Mouse (Mus musculus) brain, embryonic 18.5 days (tissue): ENCODE data around the gene Diras1.

Source experiments
- DNase-seq: peaks from one replicate; pipeline ENCODE4 v3.0.0-alpha.2; 2012; ENCODE audit warnings: low read depth, low spot score

Diras1 gene

DNA sequence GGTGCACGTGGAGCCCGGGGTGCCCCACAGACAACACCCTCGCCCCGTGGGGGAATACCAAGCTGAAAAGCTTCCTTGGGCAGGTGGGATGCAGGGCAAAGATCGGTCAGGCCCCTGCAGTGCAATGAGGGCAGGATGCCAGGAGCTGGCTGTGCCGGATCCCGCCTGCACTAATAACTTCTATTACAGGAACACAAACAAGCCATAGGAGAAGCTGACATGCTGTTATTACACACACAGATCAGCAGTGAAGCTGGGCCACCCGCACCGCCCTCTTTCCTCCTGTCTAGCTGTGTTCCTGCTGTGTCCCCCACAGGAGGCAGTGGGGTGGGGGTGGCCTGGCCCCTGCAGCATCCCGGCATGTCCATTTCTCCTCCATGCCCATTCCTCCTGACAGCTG, 3.6 kb upstream of the Diras1 start:
- DNase-seq: no peak

DNA sequence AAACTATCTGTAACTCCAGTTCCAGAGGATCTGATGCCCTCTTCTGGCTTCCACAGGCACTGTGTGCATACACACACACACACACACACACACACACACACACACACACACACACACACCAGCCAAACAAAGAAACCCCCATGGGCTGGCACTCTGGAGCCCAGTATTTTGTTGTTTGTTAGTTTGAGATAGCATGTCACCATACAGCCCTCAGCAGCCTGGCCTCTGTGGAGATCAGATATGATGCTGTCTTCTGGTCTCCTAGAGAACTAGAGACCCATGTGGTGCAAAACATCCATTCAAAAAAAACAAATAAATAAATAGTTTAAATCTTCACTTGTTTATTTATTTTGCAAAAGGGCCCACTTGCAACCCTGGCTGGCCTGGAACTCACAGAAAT, 2.8 kb upstream of the Diras1 start:
- DNase-seq: no peak

DNA sequence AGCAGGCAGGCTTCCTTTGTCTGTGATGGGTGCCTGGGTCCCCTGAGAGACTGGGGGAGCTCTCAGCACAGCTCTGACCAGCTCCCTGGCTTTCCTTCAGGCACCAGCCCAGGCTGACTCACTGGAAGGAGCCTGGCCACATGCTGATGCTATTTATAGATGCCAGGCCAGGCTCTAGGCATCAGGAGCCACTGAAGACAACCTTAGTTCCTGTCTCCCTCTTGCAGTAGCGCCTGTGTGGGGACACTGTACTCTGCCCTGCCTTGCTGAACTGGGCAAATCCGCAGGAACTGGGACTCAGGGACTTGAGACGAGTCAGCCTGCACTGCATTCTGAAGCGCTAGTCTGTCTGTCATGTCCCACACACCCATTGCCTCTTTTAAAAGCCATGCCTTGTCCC, 1.9 kb upstream of the Diras1 start:
- no peak for DNase-seq

DNA sequence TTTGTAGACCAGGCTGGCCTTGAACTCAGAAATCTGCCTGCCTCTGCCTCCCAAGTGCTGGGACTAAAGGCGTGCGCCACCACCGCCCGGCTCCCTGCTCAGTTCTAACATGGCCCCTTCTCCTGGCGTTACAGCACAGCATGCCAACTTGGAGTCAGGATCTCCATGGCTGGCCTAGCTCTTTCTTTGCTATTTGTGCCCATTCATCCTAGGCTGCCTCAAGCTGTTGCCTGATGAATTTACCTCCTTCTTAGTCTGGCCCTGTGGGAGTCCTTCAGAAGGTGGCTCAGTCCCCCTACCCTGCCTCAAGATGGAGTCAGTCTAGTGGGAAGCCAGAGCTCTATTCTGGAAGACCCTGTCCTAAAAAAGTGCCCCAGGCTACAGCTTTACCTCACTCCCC, 1.4 kb upstream of the Diras1 start:
- no peak for DNase-seq

DNA sequence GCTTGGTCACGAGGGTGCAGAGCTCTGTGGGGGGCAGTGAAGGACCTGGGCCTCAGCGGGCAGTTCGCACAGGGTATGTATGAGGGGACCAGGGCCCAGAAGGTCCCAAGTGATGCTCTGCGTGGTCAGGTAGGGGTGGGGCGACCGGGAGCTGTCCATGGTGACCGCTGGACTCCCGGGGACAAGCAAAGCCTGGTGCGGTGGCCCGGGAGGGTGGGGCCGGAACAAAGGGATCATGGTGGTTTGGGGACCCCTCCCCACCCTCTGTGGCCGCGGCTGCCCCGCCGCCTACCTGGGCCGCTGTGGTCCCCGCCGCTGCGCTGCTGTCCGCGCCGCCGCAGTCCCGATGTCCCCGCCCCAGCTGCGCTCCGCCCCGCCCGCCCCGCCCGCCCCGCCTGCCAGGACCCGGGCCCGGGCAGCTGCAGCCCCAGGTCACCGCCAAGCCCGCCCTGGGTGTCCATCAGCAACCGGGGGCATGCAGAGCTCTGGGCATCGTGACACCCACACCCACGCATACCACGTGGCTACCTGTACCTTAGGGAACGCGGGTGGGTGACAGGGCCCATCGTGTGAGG, 328 bp downstream of the Diras1 start:
- DNase-seq: no peak

DNA sequence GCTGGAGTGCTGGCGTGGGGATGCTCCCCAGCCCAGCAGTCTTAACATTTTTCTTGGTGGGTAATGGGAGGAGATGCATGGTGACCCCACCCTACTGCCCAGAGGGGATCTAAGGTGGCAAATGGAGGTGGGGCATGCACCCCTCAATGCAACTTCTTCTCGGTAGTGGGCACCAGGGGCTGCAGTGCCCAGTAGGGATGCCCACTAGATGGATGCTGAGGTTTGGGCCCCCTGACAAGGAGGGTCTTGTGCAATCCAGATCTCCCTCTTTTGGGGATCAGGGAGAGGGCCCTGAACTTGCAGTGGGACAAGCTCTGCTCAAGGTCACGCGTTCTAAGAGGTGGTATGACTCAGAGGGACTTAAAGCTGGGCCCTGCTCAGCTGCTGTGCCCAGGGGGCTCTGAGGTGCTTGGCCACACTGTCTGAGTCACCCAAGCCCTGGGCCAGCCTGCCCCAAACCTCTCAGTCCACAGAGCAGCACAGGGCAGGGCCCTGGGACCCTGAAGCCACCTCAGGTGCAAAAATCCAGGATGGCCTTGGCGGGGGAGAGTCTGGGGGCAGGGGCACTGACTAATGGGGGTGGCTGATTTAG, 1.0 kb downstream of the Diras1 start:
- DNase-seq: no peak

DNA sequence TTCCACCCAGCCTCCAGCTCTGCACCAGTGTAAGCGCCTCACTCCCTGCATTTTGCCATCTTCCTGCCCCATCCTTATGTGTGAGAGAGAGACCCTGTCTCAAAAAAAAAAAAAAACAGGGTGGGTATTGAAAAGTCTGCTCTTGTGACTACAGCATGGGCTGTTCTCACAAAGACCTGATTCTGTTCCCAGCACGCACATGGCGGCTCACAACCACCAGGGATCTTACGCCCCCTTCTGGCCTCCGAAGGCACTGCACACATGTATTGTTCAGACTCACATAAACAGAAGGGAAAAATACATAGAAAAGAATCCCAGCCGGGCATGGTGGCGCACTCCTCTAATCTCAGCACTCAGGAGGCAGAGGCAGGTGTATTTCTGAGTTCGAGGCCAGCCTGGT, 2.7 kb downstream of the Diras1 start:
- no peak for DNase-seq

DNA sequence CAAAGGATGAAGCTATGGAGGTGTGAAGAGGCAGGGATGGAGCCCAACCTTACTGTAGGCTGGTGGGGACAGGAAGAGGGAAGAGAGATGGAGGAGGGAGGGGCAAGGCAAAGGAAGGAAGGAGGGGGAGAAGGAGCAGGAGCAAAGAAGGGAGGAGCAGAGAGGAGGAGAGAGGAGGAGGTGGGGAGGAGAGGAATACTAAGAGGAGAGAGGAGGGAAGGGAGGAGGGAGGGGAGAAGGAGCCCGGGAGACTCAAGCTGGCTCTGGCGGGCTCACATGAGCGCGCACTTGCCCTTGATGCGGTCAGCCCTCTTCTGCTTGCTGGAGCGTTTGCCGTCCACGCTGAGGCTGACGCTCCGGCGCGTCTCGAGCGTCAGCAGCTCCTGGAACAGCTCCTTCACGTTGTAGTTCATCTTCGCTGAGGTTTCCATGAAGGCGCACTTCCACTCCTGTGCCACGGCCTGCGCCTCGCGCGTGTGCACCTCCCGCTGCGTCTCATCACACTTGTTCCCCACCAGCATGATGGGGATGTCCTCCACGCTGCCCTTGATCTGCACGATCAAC, 3.8 kb downstream of the Diras1 start:
- no peak for DNase-seq

DNA sequence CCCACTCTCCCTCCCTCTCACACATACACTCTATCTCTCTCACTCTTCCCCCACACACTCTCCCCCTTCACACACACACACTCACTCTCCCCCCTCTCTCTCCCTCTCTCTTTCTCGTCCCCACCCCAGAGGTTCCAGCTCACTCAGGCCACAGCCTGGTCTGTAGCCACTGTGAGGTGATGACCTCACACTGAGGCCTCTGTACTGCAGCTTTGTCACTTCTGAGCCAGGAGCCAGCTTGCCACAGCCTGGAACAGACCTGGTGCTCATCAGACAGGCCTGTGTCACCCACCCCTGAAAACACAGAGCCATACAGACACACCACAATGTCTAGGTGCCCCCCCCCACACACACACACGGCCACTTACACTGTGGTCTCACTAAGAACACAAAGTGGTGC, 5.3 kb downstream of the Diras1 start:
- DNase-seq: no peak

DNA sequence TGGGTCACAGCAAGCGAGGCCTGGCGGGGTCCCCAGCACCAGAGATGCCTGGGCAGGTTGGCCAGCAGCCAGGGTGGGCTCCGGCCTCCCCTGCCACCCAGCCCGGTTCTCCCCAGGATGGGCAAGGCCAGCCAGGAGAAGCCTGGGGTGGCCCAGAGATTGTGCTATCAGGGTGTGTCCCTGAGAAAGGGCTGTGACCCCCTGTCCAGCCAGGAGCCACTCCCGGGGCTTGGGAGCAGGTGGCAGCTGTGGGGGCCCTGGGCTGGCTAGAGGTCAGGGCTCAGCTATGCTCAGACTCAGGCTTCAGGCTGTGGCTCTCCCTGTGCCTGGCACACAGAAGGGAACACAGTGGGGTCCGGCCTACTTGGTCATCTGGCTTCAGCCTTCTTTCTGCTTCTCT, 5.8 kb downstream of the Diras1 start:
- no peak for DNase-seq

DNA sequence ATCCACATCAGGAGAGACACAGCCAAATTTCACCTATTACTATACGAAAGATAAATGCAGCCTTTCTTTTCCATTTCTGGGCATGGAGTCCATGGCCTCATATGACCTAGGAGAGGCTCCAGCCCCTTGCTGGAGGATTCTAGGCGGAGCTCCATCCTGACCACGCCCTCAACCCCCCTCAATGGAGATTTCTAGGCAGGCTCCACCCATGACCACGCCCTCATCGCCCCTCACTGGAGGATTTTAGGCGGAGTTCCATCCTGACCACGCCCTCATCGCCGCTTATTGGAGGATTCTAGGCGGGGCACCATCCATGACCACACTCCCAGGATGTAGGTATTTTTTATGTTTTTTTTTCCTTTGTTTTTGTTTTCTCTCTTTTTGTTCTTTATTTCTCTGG, 7.1 kb downstream of the Diras1 start:
- no peak for DNase-seq

DNA sequence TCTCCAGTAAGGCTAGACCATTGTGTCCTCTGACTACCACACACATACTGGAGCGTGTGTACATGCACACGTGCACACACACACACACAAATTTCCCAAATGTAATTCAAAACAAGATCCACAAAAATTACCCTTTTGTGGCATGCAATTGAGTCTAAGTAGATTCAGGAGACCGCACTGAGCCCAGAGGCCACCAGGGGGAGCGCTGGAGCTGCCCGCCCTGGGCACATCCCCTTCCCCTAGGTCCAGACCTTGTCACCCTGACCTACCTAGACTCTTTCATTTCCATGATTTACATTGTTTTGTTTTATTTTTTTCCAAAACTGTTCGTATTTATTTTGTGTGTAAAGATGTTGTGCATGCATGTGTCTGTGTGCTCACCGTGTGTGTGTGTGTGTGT, 8.8 kb downstream of the Diras1 start:
- DNase-seq: no peak

DNA sequence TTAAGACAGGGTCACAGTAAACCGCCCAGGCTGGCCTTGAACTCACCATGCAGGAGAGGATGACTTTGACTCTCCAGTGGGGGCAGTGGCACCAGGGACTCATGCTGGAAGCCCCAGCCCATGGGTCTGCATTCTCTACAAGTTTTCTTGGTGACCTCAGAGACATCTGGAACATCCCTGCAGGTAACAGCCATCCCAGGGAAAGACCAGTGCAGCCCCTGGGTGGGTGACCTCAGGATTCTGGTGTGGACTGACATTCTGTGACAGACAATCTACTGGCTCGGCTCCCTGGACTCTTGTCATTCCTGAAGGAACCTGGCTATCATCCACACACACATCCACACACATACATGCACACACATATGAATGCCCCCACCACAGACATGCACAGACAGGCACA, 9.8 kb downstream of the Diras1 start:
- DNase-seq: no peak

DNA sequence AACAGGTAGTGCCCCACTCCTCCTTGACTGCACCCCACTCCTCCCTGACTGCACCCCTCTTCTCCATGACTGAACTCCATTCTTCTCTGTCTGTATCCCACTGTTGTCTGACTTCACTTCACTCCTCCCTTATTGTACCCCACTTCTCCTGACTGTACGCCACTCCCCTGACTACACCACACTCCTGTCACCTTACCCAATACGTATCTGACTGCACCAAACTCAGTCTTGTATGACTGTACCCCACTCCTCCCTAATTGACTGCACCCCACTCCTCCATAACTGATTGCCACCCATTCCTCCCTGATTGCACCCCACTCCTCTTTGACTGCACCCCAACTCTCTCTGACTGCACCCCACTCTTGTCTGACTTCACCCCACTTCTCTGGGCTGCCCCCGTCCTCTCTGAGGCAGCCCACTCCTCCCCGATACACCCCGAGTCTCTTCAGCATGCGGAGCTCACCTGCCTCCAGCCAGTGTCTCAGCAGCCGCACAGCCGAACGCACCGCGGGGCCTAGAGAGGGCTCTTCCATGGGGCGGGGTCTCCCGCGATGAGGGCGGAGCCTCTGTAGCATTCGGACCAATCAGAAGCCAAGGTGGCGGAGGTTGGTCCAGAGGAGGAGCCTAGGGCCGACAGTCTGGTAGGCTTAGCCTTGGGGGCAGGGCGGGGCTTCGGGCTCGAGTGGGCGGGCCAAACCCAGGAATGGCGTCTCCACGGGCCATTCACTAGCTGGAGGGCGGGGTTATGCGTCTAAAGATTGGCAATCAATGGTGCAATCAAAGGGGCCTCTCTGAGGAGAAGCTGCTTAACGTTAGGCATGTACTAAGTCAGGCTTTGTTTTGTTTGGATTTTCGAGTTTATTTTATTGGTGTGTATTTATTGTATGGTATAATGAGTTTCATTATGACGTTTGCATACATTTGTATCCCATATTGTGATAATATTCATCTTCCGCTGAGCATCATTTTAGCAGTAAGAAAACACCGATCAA, 10.8 kb downstream of the Diras1 start, which contains the start of gene Gng7:
TSS of gene Gng7 (minus strand) at position 553 of the 992 bp plus-strand sequence.
- peak; percentile 92 for DNase-seq

DNA sequence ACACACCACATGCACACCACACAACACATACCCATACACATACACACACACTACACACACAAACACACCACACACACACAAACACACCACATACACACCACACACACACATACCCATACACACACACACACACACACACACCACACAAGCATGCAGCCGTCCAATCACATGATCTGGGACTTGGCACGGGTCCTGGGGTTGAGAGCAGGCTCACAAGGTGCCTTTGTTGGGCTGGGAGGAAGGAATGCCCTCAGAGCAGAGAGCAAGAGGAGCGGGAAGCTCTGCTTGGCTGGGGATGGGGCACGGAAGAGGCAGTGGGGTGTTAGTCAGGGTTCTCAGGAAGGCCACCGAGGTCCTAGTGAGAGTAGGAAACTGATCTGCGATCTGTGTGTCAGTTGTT, 14.6 kb downstream of the Diras1 start:
- no peak for DNase-seq

DNA sequence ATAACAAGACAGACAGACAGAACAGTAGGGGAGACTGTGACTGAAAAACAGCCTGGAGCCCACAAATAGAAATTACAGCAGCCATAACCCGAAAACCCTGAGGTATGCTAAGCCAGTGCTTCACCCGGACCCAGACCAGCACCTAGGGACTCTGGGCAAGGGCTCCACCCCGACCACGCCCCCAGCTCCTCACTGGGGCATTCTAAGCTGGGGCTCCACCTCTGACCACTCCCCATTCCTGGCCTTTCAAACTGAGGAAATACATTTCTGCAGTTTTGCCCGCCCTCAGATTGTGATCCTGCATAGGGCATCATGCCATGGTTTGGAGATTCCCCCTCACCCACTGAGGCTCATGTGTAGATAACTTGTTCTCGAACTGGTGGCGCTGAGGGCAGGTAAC, 18.2 kb downstream of the Diras1 start:
- DNase-seq: no peak

DNA sequence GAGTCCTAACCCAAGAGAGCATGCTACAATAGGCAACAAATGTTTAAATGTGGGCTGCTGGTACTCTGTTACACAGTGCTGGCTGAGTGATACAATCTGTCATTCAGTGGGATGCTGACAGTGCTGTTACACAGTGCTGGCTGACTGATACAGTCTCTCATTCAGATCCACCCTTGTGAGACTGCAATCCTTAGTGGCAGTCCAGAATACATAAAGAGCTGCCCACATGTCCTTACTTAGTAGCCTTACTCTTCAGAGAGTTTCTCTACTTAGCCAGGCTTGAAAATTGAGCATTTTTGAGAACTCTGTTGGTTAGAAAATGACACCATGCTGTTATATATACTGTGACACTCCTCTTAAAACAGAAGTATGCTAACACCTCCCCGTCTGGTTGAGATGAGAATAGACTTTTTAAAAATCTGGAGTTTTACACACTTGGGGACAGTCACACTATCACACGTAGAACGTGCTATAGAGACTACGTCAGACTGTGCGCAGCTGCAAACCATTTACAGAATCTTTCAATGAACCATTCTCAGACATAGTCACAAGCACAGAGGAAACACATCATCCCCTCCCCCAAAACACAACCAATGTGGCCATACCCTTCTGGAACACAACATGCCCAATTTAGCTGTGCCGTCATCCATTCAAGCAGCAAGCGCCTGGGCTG, 19.3 kb downstream of the Diras1 start:
- DNase-seq: no peak

DNA sequence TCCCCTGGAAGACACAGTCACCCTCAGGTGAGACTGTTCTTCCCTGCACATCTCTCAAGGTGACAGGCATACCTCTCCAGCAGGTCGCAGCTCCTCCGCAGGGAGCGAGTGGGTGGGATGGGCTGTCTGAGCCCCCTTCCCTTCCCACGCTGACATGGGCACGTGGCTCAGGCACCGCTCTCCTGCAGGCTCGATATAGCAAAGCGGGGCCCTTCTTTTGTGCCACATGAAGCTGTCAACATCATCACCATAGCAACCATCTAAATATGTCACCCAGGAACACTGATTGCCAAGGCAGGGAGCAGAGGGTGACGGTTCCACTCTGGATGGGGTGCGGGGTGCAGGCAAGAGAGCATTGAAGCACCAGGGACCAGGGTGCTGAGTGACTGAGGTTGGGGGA, 24.3 kb downstream of the Diras1 start:
- DNase-seq: no peak

DNA sequence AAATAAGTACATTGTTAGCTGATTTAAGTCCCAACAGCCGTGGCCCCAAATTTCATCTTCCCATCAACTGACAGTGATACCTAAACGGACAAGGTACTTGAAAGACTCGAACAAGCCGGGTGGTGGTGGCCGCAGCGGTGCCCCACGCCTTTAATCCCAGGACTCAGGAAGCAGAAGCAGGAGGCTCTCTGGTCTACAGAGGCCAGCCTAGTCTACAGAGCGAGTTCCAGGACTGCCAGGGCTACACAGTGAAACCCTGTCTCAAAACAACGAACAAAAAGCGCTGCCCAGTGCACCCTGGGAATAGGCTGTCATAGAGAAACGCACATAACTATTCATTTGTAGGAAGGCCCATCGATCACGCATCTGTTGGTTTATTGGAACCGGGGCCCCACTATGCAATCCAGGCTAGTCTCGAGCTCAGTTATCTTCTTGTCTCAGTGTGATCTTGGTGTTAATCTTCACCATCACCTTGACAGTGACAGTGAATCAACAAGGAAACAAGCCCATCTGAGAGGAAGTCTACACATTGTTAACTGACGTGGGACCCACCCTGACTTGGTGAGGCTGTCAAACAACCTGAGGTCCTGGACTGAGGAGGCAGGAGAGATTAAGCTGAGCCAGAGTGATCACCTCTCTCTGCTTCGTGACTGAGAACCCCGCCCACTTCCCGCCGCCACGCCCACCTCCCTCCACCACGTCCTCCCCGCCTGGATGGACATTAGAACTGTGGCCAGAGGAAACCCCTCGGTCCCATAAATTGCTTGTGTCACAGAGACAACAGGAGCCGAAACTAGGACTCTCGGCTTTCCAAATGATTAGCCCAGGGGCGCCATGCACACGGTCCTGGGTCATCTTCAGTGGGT, 25.0 kb downstream of the Diras1 start:
- no peak for DNase-seq

DNA sequence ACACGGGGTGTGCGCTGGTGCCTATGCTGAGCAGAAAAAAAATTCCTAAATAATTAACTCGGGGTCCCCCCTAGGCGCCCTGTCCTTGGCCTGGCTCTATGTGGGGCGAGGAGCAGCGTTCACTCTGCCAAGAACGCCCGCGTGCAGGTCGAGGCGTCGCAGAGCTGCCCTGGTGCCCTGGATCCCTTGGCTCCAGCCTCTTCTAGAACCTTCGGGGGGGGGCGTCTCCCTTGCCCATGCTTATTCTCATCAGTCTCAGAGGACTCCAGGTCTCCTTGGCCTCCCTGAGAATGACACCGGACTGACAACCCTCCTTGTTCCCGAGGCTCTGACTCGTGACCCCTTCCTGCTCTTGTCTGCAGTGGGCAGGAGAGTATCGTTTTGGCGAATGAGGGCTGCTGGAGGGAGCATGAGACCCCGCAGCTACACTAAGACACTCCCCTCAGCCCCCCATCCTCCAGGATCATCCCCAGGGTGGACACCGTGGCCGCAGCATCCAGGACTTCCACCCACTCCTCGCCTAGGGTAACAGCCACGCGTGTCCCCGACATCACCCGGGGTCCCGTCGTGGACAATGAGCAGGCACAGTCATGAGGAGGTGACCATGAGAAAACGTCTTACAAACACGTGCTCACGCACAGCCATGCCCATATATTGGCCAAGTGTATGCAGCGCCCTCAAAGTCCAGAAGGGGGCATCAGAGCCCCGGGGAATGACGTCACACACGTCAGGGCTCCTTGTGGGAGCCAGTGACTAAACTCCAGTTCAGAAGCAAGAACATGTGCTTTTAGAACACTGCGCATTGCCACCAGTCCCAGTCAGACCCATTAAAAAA, 25.9 kb downstream of the Diras1 start:
- DNase-seq: peak; percentile 64
